Mouse (Mus musculus): ENCODE results near the gene Endov.
A peak's percentile ranks its signal among the peaks of the same experiment; 100 is the strongest.

The Endov gene

DNA sequence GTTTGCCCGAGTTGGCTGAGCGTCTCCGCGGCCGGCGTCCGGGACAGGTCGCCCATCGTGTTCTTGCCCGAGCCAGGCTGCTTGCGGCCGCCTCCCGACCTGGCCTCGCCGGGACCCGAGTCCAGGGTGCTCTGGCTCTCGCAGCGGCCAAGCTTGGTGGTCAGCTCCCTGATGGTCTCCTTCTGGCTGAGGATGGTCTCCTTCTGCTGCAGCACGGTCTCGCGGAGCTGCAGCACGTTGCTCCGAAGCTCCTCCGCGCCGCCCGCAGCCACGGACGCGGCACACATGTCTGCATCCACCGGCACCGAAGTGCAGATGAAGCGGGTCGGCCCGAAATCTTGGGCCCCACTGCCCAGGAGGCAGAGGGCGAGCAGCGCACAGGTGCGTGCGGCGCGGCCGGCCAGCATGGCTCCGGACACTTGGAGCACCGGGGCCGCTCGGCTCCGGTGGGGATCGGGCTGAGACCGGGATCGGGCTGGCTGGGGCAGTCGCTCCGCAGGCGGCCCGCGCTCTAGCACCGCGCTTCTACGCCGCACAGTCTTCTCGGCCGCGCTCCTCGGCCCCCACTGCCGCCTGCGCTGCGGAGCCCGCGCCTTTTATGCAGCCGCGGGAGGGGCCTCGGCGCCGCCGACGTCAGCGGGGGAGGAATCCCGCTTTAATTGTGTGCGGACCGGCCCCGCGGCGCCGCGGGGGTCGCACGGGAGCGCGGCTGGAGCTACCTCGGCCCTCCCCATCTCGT is 56.2 kb downstream of the Endov start, which contains the start of gene Nptx1:
Gene Nptx1, minus strand, starts transcription at position 571 of the 739 bp plus-strand sequence.
- peak; percentile 76 for DNase-seq

DNA sequence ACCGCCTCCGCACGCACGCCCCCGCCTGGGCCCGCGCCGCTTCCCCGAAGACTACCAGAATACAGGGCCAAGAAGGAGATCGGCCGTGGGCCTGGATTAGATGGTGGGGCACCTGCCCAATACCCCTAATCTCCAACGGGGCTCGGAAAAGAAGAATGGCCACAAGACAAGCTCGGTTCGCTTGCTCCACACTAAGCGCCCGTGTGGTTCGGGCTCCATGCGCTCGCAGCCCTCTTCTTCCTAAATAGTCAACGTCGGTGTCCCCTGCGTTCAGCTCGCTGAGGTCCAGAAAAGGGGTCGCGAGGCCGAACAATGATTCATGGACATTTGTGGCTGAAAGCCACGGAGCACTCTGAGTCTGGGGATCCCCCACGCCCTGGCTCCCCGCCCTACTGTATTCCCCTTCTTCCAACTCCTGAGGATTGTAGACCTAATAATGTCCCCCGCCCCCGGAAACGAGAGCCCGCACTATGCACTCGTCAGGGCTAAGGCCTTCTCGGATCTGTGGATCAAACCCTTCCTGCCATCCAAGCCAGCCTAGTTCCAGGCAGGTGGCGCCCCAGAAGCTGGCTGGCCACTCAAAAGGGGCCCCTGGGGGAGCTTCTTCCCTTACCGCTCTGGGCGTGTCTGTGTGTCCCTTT is 56.9 kb downstream of the Endov start:
- DNase-seq = peak; percentile 44

DNA sequence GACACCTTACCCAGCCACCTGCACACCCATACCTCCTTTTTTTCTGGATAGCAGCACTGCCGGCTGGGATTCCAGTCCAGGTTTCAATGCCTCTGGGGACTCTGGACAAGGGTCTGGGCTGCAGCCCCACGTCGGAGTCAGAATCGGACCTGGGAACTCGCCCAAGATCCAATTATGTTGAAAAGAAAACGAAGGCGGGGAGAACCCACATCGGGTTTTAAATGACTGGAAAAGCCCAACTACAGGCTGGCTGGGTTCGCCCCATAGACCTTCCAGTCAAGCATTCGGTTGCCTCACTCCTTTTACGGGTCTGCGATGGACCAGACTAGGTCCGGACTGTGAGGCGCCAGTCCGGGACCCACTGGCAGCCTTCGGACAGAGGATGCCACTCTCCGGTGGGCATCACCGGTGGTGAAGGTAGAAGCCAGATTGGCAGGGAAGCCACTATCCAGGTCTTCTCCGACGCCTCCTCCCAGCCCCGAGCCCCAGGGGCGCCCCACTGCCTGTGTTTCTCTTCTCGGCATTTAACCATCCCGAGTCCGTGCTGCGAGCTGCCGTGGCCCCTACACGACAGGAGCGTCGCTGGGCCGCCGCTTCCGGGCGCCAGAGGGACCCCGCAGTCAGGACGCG is 57.7 kb downstream of the Endov start:
- peak; percentile 52 for DNase-seq

DNA sequence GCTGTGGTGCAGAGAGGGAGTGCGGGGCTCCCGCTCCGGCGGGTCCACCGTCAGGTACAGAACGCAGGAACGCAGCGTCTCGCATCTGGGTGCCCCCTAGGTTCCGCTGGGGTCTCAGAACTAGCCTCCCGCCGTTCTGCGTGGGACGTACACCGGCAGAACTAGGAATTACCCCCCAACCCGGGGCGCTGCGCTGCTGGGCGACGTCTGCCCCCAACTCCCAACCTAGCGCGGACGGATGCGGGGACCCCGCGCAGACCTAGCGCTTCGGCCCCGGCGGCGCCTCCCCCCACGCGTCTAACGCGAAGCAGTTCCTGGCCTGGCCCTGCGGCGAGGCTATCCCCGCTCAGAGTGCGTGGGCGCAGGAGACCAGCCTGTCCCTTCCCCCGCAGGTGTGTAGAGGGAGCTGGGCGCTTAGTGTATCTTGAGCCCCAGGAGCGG is 58.2 kb downstream of the Endov start:
- DNase-seq = peak; percentile 43

DNA sequence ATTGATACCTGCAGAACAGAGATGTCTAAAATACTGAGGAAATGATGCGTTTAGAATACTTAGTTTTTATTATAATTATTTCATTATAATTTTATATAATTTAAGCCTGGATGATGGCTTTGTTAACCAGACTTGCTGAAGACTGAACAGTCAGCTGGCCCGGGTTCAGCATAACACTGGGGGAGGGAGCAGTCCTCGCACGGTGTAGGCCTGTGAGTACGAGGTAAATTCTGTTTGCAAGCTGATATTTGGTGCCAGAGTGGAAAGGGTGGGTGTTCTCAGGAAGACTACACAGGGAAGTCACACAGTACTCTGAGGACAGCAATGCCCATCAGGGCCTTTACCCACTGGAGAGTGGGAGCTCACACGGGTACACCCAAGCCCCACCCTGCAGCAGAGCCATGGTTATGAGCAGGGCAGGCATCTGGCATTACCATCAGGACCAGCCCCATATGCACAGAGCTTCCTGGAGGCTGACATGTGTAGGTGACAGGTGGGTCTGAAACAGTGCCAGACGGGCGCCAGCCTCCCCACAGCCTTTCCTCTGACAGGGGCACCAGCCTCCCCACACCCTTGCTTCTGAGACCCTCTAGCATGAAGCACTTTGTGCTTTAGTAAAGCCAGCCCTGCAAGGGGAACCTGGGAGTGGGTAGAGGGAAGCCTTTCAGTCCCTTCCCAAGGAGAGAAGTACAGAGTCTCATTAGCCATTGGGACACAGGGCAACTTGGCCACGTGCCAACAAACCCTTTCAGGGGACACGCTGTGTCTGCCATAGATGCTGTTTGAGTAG is 59.6 kb downstream of the Endov start:
- peak; percentile 71 for DNase-seq

DNA sequence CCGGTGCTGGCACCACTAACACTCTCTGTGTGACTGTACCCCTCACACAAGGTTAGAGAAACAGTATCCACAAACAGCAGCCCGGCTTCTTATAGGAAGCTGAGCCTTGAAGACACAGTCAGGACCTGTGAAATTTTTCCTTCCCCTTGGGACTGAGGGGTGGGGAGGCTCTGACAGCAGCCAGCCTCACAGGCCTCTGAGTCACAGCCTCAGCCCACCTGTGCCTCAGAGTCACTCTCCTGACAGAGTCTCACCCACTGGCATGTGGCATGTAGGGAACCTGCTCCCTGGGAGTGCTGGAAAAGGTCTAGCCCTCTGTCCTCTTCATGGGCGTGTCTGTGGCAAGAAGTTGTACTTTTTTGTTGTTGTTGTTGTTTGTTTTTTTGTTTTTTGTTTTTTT is 60.3 kb downstream of the Endov start:
- DNase-seq = no peak

DNA sequence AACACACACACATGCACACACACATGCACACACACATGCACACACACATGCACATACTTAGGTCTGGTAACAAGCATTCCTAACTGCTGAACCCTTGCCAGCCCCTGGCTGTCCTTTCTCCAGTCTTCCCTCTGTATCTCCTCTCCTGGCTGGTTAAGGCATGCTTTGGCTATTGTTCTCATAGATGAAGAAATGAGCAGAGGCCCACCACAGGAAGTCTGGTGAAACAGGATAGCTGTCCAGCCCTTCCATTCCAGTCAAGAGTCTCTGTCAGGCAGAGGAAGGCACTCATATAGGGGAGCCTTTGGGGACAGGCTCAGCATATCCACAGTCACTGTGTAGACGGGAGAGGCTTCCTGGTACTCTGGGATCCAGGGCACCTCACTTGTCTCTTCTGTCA is 61.2 kb downstream of the Endov start:
- DNase-seq = no peak

DNA sequence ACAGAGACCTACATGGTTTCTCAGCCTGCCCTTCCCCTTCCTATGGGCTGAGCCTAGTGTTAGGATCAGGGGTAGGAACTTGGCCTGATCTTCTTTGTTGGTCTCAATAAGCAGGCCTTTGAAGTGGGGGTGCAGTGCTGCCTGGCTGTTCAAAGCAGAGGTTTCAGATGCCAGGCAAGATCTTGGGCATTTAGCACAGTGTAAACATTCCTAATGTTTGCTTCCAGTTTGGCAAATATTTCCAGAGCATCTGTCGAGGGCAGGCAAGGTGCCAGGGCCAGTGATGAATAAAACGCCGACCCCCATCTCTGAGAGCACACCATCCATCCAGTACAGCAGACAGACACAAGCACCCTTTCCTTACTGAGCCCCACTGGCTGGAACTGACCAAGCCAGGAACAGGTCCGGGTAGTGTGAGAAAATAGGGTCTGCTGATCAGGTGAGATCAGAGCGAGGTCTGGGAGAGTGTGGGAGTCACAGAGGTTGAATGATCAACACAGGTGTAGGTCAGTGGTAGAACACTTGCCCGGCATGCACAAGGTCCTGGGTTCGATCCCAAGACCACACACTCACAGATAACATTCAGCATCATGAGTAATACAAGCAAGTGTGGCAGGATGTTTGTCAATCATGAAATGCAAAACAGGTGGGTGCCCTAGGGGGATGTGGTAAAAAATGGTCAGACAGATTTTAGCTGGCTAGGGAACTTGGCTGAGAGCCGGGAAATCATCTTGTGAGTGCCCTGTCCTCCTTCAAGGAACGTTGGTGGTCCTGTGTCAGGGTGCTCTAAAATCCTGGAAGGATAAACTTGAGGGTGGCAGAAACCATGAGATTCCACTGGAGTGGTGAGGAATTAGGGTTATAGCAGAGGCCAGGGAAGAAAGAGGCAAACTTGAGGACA is 62.0 kb downstream of the Endov start:
- DNase-seq = no peak

DNA sequence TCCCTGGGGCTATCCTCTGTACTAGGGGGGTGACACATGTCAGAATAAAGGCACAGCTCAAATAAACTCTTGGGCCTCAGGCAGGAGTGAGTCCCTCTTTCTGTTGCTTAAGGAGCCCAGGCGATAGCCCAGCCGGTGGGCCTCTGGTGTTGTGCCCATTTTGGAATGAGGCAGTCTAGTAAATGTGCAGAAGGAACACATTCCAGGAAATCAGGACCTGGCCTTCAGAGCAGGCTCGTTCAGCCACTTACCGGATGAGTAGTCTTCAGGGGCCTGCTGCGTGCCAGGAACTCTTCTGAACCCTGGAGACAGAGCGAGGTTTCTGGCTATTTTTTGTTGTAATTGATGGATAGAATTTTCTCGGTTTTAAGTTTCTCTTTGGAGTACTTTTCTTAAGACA is 63.6 kb downstream of the Endov start:
- no peak for DNase-seq

DNA sequence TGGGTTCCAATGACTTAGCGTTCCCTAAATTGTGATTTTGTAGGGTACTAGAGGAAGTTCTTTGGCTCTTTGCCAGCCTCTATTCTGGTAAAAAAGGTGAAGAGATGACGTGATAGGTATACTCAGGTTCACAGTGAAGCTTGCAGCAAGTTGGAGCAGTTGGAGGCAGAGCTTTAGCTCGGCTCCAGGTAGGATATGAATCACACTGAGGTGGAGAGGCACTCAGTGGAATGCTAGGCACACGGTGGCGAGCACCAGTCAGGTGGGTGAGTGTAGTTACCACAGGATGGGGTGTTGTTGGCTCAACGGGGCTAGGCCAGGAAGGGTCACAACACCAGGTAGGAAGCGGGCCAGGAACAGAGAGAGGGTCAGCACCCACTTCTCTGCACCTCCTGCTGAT is 64.0 kb downstream of the Endov start:
- no peak for DNase-seq

DNA sequence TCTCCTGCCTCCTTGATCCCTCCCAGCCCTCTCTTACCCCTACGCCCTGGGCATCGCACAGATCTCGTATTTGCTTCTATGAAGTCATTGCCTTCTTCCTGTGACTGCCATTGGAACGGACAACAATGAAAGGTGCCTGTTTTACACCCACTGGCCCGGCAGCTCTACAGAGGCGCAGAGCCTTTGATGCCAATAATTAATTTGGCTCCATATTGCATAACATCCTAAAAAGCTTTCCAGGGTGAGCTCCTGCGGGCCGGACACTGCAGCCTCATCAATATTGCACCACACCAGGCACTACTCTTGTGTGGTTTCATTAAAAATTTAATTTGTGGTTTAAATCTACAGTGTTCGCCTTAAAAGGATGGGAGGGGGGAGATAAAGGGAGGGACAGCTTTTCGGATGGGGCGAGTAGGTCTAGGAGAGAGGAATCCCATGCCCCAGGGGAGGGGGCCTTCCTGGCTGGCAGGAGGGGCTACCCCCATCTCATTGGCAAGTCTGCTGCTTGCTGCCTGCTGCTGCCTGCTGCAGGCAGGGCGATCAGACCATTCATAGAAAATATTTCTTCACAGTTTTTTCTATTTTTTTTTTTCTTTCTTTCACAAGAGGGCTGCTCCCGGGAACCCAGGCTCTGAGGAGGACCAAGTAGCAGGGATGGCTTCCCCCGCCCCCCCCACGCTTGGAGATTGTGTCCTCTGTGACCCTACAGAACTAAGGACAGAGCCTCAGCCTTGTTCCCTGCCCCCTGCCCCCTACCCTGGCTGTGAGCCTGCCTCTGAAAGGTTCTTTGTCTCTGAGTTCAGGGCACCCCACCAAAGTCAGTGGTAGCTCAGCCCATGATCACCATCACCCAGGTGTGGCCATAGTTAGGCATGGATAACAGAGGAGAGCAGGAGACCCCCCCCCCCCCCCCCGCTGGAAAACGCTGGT is 67.1 kb downstream of the Endov start:
- peak; percentile 52 for DNase-seq

DNA sequence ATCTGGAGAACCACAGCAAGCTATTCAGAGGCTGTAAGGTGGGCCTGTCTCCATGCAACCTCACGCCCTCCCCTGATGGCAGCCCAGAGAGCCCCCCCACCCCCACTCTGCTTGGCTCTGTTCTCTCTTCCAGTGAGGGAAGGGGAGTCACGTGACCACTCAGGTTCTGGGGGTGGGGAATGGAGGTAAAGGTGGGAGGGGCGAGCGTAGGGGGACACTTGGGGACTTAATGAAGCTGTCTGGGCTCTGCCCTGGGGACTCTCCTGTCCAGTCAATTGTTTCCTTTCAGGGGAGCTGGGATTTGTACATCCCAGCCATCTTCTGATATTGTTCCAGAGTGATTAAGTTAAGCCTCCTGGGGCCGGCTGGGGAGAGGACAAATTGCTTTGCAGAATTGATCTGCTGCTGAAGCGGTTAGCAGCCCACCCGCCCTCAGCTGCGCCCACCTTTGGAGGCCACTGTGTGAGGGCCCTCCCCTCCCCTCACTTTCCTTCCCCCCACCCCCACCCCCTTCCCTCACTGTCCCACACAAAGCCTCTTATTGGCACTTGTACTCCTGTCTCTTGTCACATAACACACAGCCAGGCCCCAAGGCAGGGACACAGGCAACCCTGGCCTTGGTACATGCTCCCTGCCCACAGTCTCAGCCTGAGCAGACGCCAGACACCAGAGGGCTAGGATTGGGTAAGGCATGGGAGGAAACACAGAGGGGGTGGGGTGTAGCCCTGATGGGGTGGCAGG is 67.9 kb downstream of the Endov start:
- peak; percentile 79 for DNase-seq
